Mouse (Mus musculus) G1E (cell line): ENCODE results near the gene Vav1.

Experiments
- CTCF ChIP-seq: IDR thresholded peaks from 2 replicates; pipeline ENCODE4 v1.5.1; 2012; ENCODE audit warnings: low read depth, low read length, inconsistent platforms, mixed read lengths
- GATA1 ChIP-seq: IDR thresholded peaks from 2 replicates; pipeline ENCODE4 v1.6.1; 2012; ENCODE audit warnings: borderline replicate concordance, low read length, inconsistent platforms, mixed read lengths
- GATA2 ChIP-seq: IDR thresholded peaks from 2 replicates; pipeline ENCODE4 v1.6.1; 2012; ENCODE audit warnings: low read depth, low read length, inconsistent platforms, borderline replicate concordance
- POLR2AphosphoS5 ChIP-seq: IDR thresholded peaks from 2 replicates; pipeline ENCODE4 v1.6.1; 2012; ENCODE audit warnings: low read depth, low read length, inconsistent platforms; ENCODE audit not compliant: insufficient replicate concordance
- TAL1 ChIP-seq: conservative IDR thresholded peaks from 2 replicates; pipeline ENCODE4 v1.6.1; 2012; ENCODE audit warnings: low read depth, low read length, inconsistent platforms, mixed read lengths

GRCm38 (mm10) chr17:57243650-57244370 is 35.1 kb upstream of the Vav1 start:
- TF ChIP-seq CTCF, result no peak
- TF ChIP-seq GATA1, result no peak
- TF ChIP-seq TAL1, result no peak
- no peak for TF ChIP-seq POLR2AphosphoS5
- no peak for TF ChIP-seq GATA2
